Mouse (Mus musculus): ENCODE results near the gene Camsap2.

The Camsap2 gene

GRCm38 (mm10) chr1:136345454-136346372 lies at the start of gene Camsap2:
Camsap2 (minus strand) TSS chr1:136346104.
- DNase-seq, result peak; percentile 95

- DNase-seq, result no peak
Observed at GRCm38 (mm10) chr1:136395073-136395472, 49.2 kb upstream of the Camsap2 start.

GRCm38 (mm10) chr1:136394506-136394905 lies 48.6 kb upstream of the Camsap2 start:
- DNase-seq, result no peak

GRCm38 (mm10) chr1:136386914-136387313 lies 41.0 kb upstream of the Camsap2 start:
- DNase-seq, result no peak

- DNase-seq, result no peak
Observed at GRCm38 (mm10) chr1:136381583-136381982, 35.7 kb upstream of the Camsap2 start.

GRCm38 (mm10) chr1:136381169-136381568 lies 35.3 kb upstream of the Camsap2 start:
- DNase-seq, result no peak

GRCm38 (mm10) chr1:136380606-136381005 lies 34.7 kb upstream of the Camsap2 start:
- DNase-seq, result no peak

GRCm38 (mm10) chr1:136380161-136380560 lies 34.3 kb upstream of the Camsap2 start:
- DNase-seq, result no peak

- no peak for DNase-seq
Observed at GRCm38 (mm10) chr1:136379261-136379660, 33.4 kb upstream of the Camsap2 start.

GRCm38 (mm10) chr1:136365986-136366385 lies 20.1 kb upstream of the Camsap2 start:
- no peak for DNase-seq

- peak; percentile 51 for DNase-seq
Observed at GRCm38 (mm10) chr1:136364711-136365110, 18.8 kb upstream of the Camsap2 start.

- DNase-seq, result no peak
Observed at GRCm38 (mm10) chr1:136363035-136363434, 17.1 kb upstream of the Camsap2 start.

GRCm38 (mm10) chr1:136362567-136362966 lies 16.7 kb upstream of the Camsap2 start:
- DNase-seq, result no peak

- DNase-seq, result no peak
Observed at GRCm38 (mm10) chr1:136361373-136361772, 15.5 kb upstream of the Camsap2 start.

GRCm38 (mm10) chr1:136360909-136361308 lies 15.0 kb upstream of the Camsap2 start:
- DNase-seq, result no peak

- DNase-seq, result no peak
Observed at GRCm38 (mm10) chr1:136358841-136359360, 13.0 kb upstream of the Camsap2 start.

GRCm38 (mm10) chr1:136355651-136356050 lies 9.7 kb upstream of the Camsap2 start:
- no peak for DNase-seq

- no peak for DNase-seq
Observed at GRCm38 (mm10) chr1:136350699-136351200, 4.8 kb upstream of the Camsap2 start.

GRCm38 (mm10) chr1:136348137-136348536 lies 2.2 kb upstream of the Camsap2 start:
- DNase-seq, result no peak

- DNase-seq, result no peak
Observed at GRCm38 (mm10) chr1:136347140-136347539, 1.2 kb upstream of the Camsap2 start.

- DNase-seq, result no peak
Observed at GRCm38 (mm10) chr1:136346373-136347035, 600 bp upstream of the Camsap2 start.

- no peak for DNase-seq
Observed at GRCm38 (mm10) chr1:136344768-136345453, 993 bp downstream of the Camsap2 start.

- DNase-seq, result no peak
Observed at GRCm38 (mm10) chr1:136344281-136344680, 1.6 kb downstream of the Camsap2 start.

All from right cerebral cortex, postnatal 25 days (tissue).